Mouse (Mus musculus): ENCODE measurements around the gene Slc16a10. TPM values are rescaled to one million over a fixed set of nuclear protein-coding genes. Genes with fewer than 3 reads are reported as not detected.
"Not testable (repeated sequence)": the region's sequence is repeated elsewhere in the genome, so short reads cannot be mapped to it uniquely, and the experiment has no call there.

The Slc16a10 gene
- total RNA-seq, 2 experiments from 2014 or later = 3.7 to 3.8 TPM

DNA sequence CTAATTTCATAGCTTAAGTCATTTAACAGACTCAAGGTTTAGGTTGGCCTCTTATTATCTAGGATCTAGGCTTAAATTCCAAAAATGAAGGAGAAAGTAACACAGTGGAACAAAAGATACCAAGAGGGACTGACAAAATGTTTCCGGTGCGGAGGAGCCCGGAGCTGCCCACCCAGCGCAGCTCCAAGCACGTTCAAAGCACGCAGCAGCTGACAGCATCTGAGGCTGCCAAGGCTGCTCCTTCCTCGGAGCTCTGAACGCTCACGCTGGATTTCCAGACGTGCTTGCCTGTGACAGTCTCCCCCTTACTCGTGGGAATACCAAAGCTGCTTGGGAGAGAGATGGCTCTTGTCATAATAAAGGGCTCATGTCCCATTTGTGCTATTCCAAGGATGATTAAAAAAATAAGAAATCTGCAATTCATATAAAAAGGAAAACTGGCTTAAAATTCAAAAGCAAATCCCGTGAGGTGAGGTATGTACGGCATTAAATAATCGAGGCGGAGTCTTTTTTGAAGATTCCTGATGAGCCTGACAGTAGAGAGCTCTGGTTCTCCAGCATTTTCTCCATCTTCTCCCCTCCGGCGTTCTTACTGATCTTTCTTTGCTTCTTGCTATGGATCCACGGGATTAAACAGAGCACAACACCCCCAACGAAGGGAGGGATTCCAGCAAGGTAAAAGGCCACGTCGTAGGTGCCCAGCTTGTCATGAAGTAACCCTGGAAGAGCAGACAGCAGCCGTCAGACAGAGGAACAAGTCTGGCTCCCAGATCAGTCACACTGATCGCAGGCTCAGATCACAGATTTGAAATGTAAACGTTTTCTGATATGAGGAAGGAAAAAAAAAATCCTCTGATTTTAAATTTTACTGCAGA lies 105.1 kb downstream of the Slc16a10 start:
- intact Hi-C loops (cut with DNase I) = no loop called here
- peak; percentile 58 for DNase-seq

DNA sequence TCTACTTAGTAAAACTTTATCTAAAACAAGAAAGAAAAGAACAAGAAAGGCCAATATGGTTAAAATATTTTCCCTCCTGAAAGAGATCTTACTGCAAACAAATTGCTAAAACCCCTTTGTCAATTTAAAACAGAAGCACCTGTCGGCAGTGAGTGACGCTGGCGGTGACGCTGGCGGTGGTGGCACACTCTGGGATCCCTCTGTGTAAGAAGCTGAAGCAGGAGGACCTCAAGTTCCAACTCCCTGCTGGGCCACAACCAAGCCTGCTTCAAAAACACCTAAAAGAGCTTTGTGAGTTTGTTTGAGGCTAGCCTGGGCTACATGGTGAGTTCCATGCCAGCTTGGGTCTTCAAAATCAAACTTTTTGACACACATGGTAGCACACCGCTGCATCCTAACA lies 107.1 kb downstream of the Slc16a10 start:
- intact Hi-C loops (cut with DNase I) = no loop called here
- DNase-seq = no peak

- intact Hi-C loops (cut with DNase I) = no loop called here
These were observed 109.2 kb downstream of the Slc16a10 start for GRCm38 (mm10) chr10:40032897-40033296.

DNA sequence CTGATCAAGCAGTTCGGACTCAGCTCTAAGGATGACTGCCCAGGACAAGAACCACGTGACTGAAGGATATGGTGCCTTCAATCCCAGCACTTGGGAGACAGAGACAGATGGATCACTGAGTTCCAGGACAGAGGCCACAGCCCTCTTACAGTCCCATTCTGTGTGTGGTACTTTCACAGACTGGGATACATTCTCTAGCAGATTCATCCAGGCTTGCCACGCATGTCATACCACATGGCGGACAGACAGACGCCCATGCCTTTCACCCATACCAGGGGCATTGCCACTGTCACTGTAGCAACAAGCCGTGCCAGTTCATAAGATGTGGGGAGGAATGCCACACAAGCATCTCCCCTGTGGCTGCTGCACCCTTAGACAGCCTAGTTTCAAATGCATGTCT lies 111.3 kb downstream of the Slc16a10 start:
- no peak for DNase-seq
- intact Hi-C loops (cut with DNase I) = no loop called here

More at GRCm38 (mm10) chr10:40032897-40033296, 109.2 kb downstream of the Slc16a10 start:
- no peak for DNase-seq

DNA sequence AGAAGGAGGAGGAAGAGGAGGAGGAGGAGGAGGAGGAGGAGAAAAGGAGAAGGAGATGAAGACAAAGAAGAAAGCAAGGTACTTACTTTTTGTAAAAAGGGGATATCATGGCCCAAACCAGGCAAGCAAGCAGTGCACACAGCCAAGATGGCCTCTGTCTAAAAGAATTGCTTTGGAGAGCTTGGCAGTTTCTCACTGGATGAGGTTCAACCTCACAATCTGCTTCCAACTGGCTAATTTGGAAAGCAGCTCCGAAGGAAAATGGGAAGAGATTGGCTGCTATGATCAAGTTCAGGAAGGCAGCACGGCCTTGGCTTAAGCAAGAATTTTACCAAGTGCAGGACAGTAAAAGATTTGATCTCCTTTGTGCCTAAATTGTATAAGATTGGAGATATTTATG lies 112.4 kb downstream of the Slc16a10 start:
- intact Hi-C loops (cut with DNase I) = loop anchor here (10.0 kb wide), 1 partner anchor 65 kb away; the partner anchor contains the start of gene Mfsd4b3
- no peak for DNase-seq

DNA sequence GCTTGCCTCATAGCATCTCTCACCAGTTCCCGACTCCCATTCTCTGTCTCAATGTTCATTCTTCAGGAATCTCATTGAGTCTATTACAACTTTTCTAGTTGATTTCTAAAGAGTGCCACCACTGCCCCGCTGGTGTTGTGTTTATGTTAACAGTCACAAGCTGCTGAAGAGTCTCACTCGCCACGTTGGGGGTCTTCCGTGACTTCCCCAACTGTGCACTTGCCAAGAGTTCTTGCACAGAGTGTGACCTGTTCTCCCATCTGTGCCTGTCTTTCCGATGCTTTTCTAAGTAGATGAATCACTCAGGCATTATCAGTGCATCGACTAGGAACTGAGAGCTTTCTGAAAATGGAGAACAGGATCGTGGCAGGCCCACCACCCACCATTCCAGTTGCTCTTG lies 114.0 kb downstream of the Slc16a10 start:
- intact Hi-C loops (cut with DNase I) = loop anchor here (10.0 kb wide), 1 partner anchor 63 kb away; the partner anchor contains the start of gene Mfsd4b3
- DNase-seq = peak; percentile 51

- no peak for DNase-seq
- intact Hi-C loops (cut with DNase I) = loop anchor here (10.0 kb wide), 1 partner anchor 62 kb away; the partner anchor contains the start of gene Mfsd4b3
These were observed 115.5 kb downstream of the Slc16a10 start for GRCm38 (mm10) chr10:40026546-40026945.

GRCm38 (mm10) chr10:40025560-40025959 lies 116.5 kb downstream of the Slc16a10 start:
- intact Hi-C loops (cut with DNase I) = loop anchor here (10.0 kb wide), 1 partner anchor 61 kb away; the partner anchor contains the start of gene Mfsd4b3
- DNase-seq = no peak

GRCm38 (mm10) chr10:40024554-40025428 lies 117.3 kb downstream of the Slc16a10 start, which contains the start of gene Mfsd4b1:
Gene Mfsd4b1 (minus strand): TSS chr10:40025268.
- peak; percentile 87 for DNase-seq
- intact Hi-C loops (cut with DNase I) = loop anchor here (10.0 kb wide), 1 partner anchor 60 kb away; the partner anchor contains the start of gene Mfsd4b3

DNA sequence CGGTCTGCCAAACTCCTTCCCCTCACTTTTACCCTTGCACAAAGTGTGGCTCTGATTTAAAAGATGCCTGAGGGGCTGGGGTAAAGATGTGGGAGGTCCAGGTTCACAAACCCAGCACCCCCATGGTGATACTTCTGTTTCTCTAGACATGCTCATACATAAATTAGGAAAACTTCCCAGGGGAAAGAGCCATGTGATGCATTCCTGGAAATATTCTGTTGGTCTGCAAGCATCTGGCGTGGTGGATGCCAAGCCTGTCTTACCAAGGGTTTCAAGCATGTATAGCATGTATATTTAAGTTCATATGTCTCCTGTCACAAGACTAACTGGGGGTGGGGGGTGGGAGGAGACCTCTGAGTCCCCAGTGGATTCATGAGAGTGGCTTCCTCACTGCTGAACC lies 121.7 kb downstream of the Slc16a10 start:
- peak; percentile 8 for DNase-seq
- intact Hi-C loops (cut with DNase I) = loop anchor here (10.0 kb wide), 1 partner anchor 56 kb away; the partner anchor contains the start of gene Mfsd4b3

DNA sequence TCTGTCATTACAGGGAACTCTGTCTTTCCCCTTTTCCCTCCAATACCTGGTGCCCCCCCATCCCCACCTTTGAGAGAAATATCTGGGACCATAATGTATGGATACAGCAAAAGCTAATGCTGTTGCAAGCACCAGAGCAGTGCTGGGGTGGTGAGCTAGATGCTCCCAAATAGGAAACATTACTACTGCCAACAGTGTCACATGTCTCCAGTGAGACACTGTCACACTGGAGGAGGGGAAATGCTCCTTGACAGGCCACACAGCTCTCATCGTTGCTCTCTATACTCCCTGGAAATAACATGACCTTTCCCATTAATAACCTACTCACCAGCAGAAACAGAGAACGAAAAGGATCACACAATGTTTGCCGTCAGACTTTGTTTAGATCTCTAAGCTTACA lies 122.6 kb downstream of the Slc16a10 start:
- no peak for DNase-seq
- intact Hi-C loops (cut with DNase I) = no loop called here

- peak; percentile 19 for DNase-seq
- intact Hi-C loops (cut with DNase I) = no loop called here
These were observed 123.7 kb downstream of the Slc16a10 start for GRCm38 (mm10) chr10:40018261-40018860.

DNA sequence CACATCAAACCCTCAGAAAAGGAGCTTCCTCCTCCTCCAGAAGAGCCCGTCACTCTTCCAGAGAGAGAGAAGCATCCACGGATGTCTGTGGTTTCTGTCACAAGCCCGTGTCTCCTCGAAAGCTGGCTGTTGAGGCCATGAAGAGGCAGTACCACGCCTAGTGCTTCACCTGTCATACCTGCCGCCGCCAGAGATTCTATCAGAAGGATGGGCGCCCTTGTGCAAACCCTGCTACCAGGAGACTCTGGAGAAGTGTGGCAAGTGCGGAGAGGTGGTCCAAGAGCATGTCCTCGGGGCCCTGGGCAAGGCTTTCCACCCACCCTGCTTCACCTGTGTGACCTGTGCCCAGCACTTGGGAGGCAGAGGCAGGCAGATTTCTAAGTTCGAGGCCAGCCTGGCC lies 132.5 kb downstream of the Slc16a10 start:
- no peak for DNase-seq
- intact Hi-C loops (cut with DNase I) = no loop called here

DNA sequence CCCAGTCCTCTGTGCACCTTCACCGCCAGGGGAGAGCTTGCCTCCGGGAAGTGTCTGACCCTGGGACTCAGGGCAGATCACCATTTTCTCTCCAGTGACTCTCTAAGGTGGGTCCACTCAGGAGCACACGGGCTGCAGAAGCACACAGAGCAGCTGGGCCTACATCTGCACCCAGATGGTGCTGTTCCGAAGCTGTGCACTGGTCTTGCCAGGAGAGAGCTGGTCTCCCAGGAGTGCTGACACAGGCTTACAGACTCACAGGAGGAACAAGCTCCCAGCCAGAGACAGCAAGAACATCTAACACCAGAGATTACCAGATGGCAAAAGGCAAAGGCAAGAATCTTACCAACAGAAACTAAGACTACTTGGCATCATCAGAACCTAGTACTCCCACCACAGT lies 133.2 kb downstream of the Slc16a10 start:
- intact Hi-C loops (cut with DNase I); DNase-seq: not testable (repeated sequence)

GRCm38 (mm10) chr10:40007953-40008352 lies 134.1 kb downstream of the Slc16a10 start:
- intact Hi-C loops (cut with DNase I) = no loop called here
- DNase-seq = peak; percentile 8

DNA sequence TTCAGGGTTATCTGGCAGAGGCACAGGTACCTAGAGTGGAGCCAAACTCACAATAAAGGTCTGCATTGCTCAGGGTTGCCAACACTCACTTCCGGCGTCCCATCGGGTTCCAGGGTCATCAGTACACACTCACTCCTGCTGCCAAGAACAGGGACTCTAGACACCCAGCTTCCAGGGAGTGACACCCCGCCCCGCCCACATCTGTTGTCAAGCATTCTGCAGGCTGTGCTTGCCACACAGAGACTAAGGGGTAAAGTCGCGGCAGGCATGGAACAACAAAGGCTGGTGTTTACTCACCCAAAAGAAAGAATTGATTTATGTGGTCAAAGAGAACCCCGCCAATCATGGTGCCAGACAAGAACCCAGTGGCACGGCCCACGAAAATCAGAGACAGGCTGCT lies 135.1 kb downstream of the Slc16a10 start:
- intact Hi-C loops (cut with DNase I) = no loop called here
- DNase-seq = no peak

DNA sequence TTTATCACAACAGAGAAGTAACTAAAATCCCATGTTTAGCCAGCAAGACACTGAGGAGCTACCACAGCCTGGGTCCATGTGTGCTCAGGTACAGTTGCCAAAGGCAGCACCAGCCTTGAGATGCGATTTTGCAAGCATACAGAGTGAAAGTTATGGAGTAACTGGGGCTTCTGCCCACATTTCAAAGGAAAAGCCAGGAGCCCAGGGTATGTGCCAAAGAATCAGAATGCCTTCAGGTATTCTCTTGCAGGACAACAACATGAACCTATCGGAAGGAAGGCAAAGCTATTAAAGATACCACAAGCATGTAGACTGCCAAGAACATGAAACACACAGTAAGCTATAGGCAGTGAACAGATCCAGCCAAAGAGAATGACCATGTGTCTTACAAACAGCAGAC lies 141.3 kb downstream of the Slc16a10 start:
- intact Hi-C loops (cut with DNase I) = no loop called here
- no peak for DNase-seq

DNA sequence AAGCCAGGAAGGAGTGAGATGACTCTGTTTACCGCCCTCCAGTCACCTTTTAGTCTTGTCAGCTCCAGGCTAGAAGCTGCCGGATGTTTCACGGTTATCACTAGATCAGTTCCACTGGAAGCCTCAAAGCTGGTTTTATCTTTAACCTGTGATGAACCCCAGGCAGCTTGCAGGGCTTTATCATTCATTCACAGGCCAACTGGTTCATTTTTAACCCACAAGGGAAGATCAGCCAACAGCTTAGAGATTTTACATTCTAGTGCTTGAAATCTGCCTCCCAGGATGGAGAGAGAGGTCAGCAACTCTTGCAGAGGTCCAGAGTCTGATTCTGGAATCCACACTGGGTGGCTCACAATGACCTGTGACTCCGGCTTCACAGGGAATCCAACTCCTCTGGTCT lies 150.9 kb downstream of the Slc16a10 start:
- DNase-seq = no peak
- intact Hi-C loops (cut with DNase I) = no loop called here

- DNase-seq = no peak
- intact Hi-C loops (cut with DNase I) = no loop called here
These were observed 155.6 kb downstream of the Slc16a10 start, which contains the start of gene Mfsd4b5 for GRCm38 (mm10) chr10:39986466-39986865. Gene Mfsd4b5 (minus strand): TSS chr10:39986646.

Data from left cerebral cortex, postnatal 4 days (tissue).